Mouse (Mus musculus): ENCODE measurements around the gene Sgms1. TPM values are rescaled to one million over a fixed set of nuclear protein-coding genes. Genes with fewer than 3 reads are reported as not detected.

Sgms1 gene
- total RNA-seq, 2 experiments from 2014 or later: 34.3 to 50.0 TPM

DNA sequence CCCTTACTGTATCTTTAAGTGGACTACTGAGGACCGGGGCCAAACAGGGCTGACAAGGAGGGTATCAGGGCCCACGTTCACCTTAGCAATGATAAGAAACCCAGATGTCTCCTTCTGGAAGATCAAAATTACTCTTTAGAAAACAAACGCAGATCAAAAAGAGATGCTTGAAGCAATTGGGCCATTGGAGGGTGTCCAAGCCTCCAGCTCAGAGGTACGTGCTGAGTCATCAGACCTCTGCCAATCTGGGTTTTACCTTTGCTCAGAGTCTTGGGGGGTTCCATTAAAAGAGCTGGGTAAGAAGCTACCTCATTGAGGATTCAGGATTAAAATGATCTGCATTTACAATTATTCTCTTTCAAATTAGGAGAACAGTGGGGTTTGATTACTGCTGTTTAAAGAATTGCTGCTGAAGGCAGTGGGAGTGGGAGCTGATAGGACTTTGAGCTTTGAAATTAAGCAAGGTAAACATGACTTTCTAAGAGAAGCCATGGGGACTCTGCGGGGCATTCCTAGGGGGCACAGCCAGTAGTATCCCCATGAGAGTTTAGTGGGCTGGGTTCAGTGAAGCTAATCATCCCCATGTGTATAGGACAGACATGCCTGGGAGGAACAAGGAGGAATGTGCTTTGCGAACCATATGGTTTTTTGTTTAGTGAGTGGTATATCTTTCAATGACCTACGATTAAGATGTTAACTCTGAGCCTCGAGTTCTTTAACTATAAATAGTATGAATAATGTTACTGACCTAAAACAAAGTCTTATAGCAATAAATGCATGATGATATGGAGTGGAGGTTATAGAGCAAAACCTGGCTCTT lies 128.4 kb downstream of the Sgms1 start:
- no peak for DNase-seq (ENCODE audit: low spot score in 2 of 2)
- intact Hi-C loops (cut with DNase I): no loop called here

DNA sequence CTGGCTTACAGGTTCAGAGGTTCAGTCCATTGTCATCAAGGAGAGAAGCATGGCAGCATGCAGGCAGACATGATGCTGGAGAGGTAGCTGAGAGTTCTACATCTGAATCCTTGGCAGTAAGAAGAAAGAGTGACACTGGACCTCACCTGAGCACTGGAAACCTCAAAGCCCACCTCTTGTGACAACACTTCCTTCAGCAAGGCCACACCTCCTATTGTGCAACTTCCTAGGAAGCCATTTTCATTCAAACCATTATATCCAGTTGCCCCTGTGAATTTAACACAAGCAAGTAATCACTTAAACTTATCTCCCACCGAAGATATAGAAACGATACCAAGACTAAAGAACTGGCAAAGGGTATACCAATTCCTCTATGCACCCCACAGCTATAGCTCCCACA lies 129.7 kb downstream of the Sgms1 start:
- intact Hi-C loops (cut with DNase I): no loop called here
- no peak for DNase-seq (ENCODE audit: low spot score in 2 of 2)

DNA sequence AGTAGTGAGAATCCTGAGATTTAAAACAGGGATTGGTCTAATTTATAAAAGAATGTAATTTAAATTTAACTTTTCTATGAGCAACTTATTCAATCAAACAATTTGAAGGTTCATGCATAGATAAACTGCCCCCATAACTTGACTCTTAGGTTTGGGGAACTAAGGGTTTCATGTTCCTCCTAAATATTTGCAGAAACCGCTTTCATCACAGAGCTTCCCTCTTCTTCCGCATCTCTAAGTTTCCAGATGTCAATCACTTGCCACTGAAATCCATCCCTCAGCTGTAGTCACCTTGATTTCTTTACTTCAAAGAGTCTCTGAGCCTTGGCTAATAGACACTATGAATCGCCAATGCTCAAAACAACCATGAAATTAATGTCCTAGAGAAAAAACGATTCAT lies 130.5 kb downstream of the Sgms1 start:
- intact Hi-C loops (cut with DNase I): no loop called here
- DNase-seq (ENCODE audit: low spot score in 2 of 2): no peak

DNA sequence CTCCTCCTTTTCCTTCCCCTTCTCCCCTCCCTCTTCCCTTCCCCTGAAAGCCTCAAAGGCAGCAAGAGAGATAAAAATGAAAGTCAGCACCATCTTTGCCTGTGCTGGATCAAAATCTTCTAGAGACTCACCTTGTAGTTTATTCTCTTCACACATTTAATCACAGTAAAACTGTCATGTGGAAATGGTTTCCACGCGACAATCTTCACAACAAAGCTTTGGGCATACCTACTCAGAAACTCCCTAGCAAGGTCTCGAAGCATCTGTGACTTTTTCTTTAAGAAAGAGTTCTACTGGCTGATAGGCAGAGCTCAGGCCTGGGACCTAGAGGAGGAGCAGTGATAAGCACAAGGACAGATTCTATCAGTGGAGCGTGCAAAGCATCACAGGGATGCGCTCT lies 131.4 kb downstream of the Sgms1 start:
- no peak for DNase-seq (ENCODE audit: low spot score in 2 of 2)
- intact Hi-C loops (cut with DNase I): no loop called here

- DNase-seq (ENCODE audit: low spot score in 2 of 2): no peak
- intact Hi-C loops (cut with DNase I): no loop called here
Observed at GRCm38 (mm10) chr19:32257616-32258015, 131.9 kb downstream of the Sgms1 start.

DNA sequence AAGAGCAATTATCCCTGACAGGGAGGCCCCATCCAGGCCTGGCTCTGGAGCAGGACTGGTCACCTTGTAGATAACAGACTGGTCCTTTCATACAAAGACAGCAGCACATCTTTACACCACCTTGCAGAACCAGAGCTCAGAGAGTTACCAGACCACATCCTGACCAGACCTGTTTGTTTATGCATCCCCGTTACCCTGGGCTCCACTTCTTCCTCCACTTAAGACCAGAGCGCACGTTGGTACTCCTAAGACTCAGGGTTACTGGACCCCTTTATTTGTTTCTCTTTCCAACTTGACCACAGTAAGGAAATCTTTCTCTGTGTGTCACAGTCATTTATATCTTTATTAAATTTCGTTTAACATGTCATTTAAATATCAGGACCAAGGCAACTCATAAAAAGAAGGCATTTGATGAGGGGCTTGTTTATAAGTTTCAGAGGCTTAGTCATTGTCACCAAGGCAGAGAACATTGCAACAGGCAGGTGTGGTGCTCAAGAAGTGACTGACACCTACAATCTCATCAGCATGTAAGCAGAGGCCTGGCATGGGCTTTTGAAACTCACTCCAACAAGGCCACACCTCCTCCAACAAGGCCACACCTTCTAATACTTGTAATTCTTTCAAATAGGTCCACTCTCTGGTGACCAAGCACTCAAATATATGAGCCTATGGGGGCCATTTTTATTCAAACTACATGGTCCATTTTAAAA lies 132.7 kb downstream of the Sgms1 start:
- intact Hi-C loops (cut with DNase I): no loop called here
- no peak for DNase-seq (ENCODE audit: low spot score in 2 of 2)

DNA sequence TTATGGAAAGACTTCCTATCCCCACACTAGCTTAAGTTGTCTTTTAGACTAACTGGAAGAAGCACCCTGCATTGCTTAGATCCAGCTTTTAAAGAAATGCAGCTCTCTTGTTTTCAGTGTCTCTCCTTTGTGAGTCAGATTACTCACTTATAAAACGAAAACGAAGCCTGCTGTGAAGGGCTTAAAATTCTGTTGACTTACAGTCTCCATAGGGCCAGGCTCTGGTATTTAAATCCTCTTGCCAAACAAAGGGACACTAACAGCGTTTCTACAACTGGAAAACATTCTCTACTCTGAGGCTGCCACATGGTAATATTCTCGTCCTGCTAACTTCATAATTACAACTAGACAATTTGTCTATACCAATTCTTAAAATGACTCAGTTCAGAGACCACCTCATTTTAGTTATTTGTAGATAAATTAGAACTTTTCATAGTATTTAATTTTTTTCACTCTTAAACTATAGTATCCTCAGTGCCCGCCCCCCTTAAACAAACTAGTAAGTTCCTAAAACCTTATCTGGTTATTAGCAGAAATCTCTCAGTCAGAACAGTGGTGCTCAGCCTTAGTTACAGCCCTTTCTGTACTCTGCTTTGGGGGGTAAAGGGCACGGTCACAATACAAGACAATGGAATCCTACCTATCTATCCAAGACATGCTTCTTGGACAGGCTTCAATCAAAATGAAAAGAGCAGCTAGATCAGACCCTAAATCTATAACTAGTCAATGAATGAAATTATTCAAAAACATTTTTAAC lies 133.9 kb downstream of the Sgms1 start:
- intact Hi-C loops (cut with DNase I): no loop called here

GRCm38 (mm10) chr19:32254739-32255344 lies 134.7 kb downstream of the Sgms1 start:
- intact Hi-C loops (cut with DNase I): no loop called here

More for the DNA sequence above, 133.9 kb downstream of the Sgms1 start:
- no peak for DNase-seq (ENCODE audit: low spot score in 2 of 2)

DNA sequence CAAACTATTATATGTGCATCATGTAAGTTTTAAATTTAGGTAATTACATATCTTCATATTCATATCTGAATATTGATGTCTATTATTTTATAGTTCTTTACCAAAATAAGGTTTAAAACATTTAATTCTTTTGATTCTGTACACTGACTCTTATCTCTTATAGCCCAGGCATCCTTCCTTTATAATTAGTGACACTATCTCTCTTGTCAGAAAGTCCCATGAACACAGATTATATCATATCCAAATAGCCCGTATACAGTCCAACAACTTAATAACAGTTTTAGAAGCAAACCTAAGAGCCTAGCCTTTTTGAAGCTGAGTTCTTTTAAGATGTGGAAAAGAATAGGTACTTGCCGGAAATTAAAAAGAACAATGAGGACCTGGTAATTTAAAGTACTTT lies 135.3 kb downstream of the Sgms1 start:
- intact Hi-C loops (cut with DNase I): no loop called here
- no peak for DNase-seq (ENCODE audit: low spot score in 2 of 2)

More at GRCm38 (mm10) chr19:32254739-32255344, 134.7 kb downstream of the Sgms1 start:
- no peak for DNase-seq (ENCODE audit: low spot score in 2 of 2)

DNA sequence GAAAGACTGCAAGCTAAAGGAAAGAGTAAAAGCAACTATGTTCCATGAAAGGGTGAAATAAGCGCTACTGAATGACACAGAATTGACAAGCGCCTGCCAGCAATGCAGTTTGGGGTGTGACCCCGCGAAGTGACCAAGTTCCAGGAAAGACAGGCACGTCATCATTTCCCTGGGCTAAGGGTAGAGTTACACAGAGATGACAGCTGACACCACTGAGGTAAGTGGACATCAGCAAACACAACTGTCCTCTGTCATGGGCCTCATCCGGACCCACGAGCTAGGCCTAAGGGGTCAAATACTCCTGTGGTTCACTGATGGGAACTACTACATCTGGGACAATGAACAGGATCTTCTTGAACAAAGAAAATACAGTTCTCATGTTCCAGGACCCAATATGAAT lies 136.5 kb downstream of the Sgms1 start:
- no peak for DNase-seq (ENCODE audit: low spot score in 2 of 2)
- intact Hi-C loops (cut with DNase I): no loop called here

- no peak for DNase-seq (ENCODE audit: low spot score in 2 of 2)
Observed at GRCm38 (mm10) chr19:32252451-32252850, 137.1 kb downstream of the Sgms1 start.

DNA sequence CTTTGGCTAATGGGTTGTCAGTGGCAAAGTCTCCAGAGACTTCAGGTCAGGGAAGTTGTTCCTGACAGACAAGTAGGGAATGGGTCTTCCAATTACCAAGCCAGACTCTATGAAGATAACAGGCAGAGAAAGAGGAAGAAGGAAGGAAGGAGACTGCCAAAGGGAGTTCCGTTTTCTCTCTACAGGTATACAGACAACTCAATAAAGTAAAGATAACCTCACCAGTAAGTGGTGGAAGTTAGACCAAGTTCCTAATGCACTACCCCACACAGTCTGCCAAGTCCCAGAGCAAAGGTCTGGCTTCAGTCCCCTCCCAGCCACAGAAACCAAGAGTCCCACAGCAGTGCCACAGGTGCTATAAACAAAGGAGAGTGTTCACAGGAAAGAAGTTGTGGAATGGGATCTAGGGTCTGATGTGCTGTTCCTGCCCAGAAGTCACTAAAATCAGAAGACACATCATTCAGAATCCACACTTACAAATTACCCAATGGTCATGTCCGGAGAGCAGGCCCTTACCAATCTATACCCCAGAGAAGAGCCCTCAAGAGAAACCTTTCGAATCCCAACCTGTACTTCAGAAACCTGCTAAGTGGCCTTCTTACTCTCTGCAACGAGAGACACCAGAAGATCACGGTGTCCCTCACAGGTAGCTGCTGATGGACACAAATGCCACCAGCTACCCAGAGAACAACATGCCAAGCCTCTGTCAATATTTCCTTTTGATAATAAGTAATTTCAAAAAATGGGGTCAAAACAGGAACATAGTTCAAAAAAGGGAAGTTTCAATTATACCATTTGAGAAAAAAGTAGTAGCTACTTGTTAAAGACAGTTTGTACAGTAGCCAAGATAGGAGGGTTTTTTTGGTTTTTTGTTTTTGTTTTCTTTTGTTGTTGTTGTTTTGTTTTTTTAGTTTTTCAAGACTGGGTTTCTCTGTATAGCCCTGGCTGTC lies 140.1 kb downstream of the Sgms1 start:
- DNase-seq (ENCODE audit: low spot score in 2 of 2): no peak
- intact Hi-C loops (cut with DNase I): no loop called here

More at GRCm38 (mm10) chr19:32252451-32252850, 137.1 kb downstream of the Sgms1 start:
- intact Hi-C loops (cut with DNase I): no loop called here

DNA sequence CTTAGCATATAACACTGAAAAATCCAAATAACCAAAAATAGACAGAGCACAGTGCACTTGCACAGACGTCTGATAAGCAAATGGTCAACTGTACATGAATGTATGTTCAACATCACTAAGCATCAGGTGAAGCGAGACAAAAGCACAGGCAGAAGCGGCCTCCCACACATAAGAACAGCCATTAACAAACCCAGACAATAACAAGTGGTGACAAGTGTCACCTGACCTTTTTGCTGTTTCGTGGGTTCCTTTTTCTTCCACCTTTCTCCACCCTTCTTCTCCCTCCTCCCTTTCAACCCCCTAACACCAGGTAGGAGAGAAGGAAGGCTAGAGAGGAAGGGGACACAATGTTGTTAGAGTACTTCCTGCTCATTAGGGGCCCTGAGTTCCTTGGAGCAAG lies 144.6 kb downstream of the Sgms1 start:
- DNase-seq (ENCODE audit: low spot score in 2 of 2): no peak
- intact Hi-C loops (cut with DNase I): no loop called here

- DNase-seq (ENCODE audit: low spot score in 2 of 2): no peak
- intact Hi-C loops (cut with DNase I): no loop called here
Observed at GRCm38 (mm10) chr19:32243246-32243645, 146.3 kb downstream of the Sgms1 start.

GRCm38 (mm10) chr19:32242153-32242552 lies 147.4 kb downstream of the Sgms1 start:
- DNase-seq (ENCODE audit: low spot score in 2 of 2): no peak
- intact Hi-C loops (cut with DNase I): no loop called here

- intact Hi-C loops (cut with DNase I): no loop called here
- no peak for DNase-seq (ENCODE audit: low spot score in 2 of 2)
Observed at GRCm38 (mm10) chr19:32240417-32240990, 149.0 kb downstream of the Sgms1 start.

GRCm38 (mm10) chr19:32239925-32240324 lies 149.6 kb downstream of the Sgms1 start:
- no peak for DNase-seq (ENCODE audit: low spot score in 2 of 2)
- intact Hi-C loops (cut with DNase I): no loop called here

DNA sequence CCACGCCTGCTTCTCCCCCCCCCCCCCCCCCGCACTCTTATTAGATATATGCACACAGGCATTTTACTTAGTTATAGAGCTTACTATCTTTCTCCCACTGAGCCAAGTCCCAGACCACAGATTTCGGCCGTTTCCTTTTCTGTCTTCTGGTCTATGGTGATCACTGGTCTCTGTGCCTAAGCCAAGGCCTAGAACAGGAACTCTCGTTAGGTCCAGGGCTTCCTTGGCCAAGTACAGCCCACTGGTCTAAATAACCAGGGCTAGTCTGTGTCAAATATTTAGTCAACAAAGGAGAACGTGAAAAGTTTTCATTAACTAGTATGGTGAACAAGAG lies 150.1 kb downstream of the Sgms1 start:
- no peak for DNase-seq (ENCODE audit: low spot score in 2 of 2)
- intact Hi-C loops (cut with DNase I): no loop called here

Data from left cerebral cortex, postnatal 14 days (tissue).